Comparison of ENCODE assay signal across 27 mouse cellular contexts in the genomic region with DNA sequence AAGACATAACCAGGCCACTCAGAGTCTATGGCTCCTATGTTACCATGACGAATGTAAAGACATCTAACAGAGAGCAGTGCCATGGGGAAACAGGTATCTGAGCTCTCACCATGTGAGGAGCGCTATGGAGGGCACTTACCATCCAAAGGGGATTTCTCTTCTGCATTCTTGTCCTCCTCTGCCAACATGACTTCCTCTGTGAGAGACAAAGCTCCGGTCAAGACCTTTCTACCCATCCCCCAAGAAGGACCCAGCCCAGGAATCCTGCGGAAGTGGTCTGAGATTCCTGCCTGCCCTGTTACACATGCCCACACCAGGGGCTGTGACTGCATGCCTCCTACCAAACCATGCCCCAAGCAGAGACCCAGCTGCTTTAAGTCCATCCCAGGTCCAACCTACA. TPM values are rescaled to one million over a fixed set of nuclear protein-coding genes. Genes with fewer than 3 reads are reported as not detected.
"Had no signal": no experiment of that assay in that cellular context is flagged by ENCODE, and none has a peak within 500 bp of the region (broad histone marks: within the 10 kb centered on the region; RNA-seq: fewer than 3 reads in every experiment).

No protein-coding gene starts in this region.

- H3K4me2 ChIP-seq: heart, embryonic 12.5 days; hindbrain, embryonic 13.5 days; kidney, embryonic 15.5 days; limb, embryonic 12.5 days; liver, embryonic 11.5 days; liver, embryonic 13.5 days; liver, embryonic 15.5 days had no signal

- DNase-seq: forebrain, postnatal 0 days; gastrocnemius, postnatal 14 days; gastrocnemius, postnatal 36 days; heart, adult 18-20 months; heart, postnatal 10 days; heart, postnatal 36 days; kidney, adult 11 months; kidney, adult 2 months; kidney, adult 9 months; kidney, postnatal 14 days; kidney, postnatal 36 days; layer of hippocampus, adult 9-11 months; layer of hippocampus, postnatal 36 days; left cerebral cortex, postnatal 4 days; liver; liver, embryonic 13.5 days had no signal

- H3K4me3 ChIP-seq: heart, embryonic 12.5 days; hindbrain, embryonic 13.5 days; kidney, embryonic 15.5 days; limb, embryonic 12.5 days; liver, embryonic 13.5 days; liver, embryonic 15.5 days had no signal

- H3K27me3 ChIP-seq: heart, embryonic 12.5 days; hindbrain, embryonic 13.5 days; kidney, embryonic 15.5 days; limb, embryonic 12.5 days; liver, embryonic 13.5 days; liver, embryonic 15.5 days had no signal

- H3K27ac ChIP-seq: hindbrain, embryonic 13.5 days; kidney, embryonic 15.5 days; kidney, postnatal 0 days; limb, embryonic 12.5 days; liver, embryonic 13.5 days; liver, embryonic 15.5 days had no signal

- ATAC-seq: forebrain, postnatal 0 days; hindbrain, embryonic 16.5 days had no signal

- H3K9me3 ChIP-seq: heart, embryonic 12.5 days; hindbrain, embryonic 13.5 days; kidney, embryonic 15.5 days; limb, embryonic 12.5 days; liver, embryonic 13.5 days; liver, embryonic 15.5 days had no signal

- H3K36me3 ChIP-seq: heart, embryonic 12.5 days; kidney, embryonic 15.5 days; limb, embryonic 12.5 days; liver, embryonic 13.5 days; liver, embryonic 15.5 days had no signal

- H3K4me1 ChIP-seq: hindbrain, embryonic 13.5 days; kidney, embryonic 15.5 days; limb, embryonic 12.5 days; liver, embryonic 13.5 days; liver, embryonic 15.5 days had no signal

- H3K9ac ChIP-seq: forebrain, postnatal 0 days; heart, embryonic 12.5 days; hindbrain, embryonic 13.5 days; kidney, embryonic 15.5 days; limb, embryonic 12.5 days; liver, embryonic 13.5 days; liver, embryonic 15.5 days had no signal

RNA-seq across cellular contexts. Expression of a gene that starts 44.0 kb away (rescaled TPM):
- total RNA-seq: gastrocnemius, adult 18-20 months; gastrocnemius, adult 8-10 months; hematopoietic stem cell, adult 5-6 weeks had no signal
